ENCODE assay signal across 8 mouse cellular contexts in genomic region chr9:119156278-119157201, GRCm38 (mm10). TPM values are rescaled to one million over a fixed set of nuclear protein-coding genes. Genes with fewer than 3 reads are reported as not detected.
DNase-seq lines count a peak whose midpoint lies in the region; ATAC-seq and TF ChIP-seq lines count a peak whose summit lies in the region.

Acaa1b (minus strand) TSS chr9:119157093.

- peak; percentile 42; the same call in 1 of the 2 replicates for ATAC-seq in heart, embryonic 13.5 days (ENCODE audit: extremely low read depth, insufficient number of reproducible peaks, low FRiP score, low TSS enrichment)
- ATAC-seq in kidney, postnatal 0 days (replicated peaks; ENCODE audit: low FRiP score, low read depth) = peak; percentile 86
- ATAC-seq in liver, embryonic 12.5 days = peak; percentile 58

- peaks cover 73% of the 10 kb centered on the region for H3K27me3 ChIP-seq in C2C12 (ENCODE audit: control insufficient read depth, insufficient read depth, insufficient read length)
- H3K27me3 ChIP-seq in forebrain, embryonic 10.5 days (ENCODE audit: poor library complexity, severe bottlenecking) = peaks cover 40% of the 10 kb centered on the region
- peaks cover 57% of the 10 kb centered on the region for H3K27me3 ChIP-seq in heart, embryonic 13.5 days (replicated peaks)
- H3K27me3 ChIP-seq in kidney, postnatal 0 days (ENCODE audit: insufficient read depth, low read length) = no peaks in the 10 kb centered on the region
- H3K27me3 ChIP-seq in liver, embryonic 12.5 days (replicated peaks) = peaks cover 44% of the 10 kb centered on the region

- no peaks in the 10 kb centered on the region for H3K36me3 ChIP-seq in C2C12 (ENCODE audit: control insufficient read depth, insufficient read depth)
- H3K36me3 ChIP-seq in forebrain, embryonic 10.5 days (replicated peaks) = no peaks in the 10 kb centered on the region
- H3K36me3 ChIP-seq in heart, embryonic 13.5 days = no peaks in the 10 kb centered on the region
- no peaks in the 10 kb centered on the region for H3K36me3 ChIP-seq in kidney, postnatal 0 days (ENCODE audit: insufficient read depth, low read length)
- H3K36me3 ChIP-seq in liver, embryonic 12.5 days = no peaks in the 10 kb centered on the region

- DNase-seq in forebrain, embryonic 10.5 days (ENCODE audit: extremely low spot score, low spot score) = peak; percentile 76
- DNase-seq in kidney, postnatal 0 days (ENCODE audit: low spot score) = peak; percentile 96
- peak; percentile 80 for DNase-seq in neural tube, embryonic 10.5 days (ENCODE audit: extremely low spot score, low spot score)
- DNase-seq in telencephalon, adult 2 months (ENCODE audit: low read depth, low spot score) = peak; percentile 28

- no peaks in the 10 kb centered on the region for H3K79me3 ChIP-seq in C2C12 (ENCODE audit: low read depth)

- no peak within 1 kb of the TSS for H3K27ac ChIP-seq in brown adipose tissue, adult 24 weeks (replicated peaks; ENCODE audit: low read depth, low read length)
- peak within 1 kb of the TSS; percentile 53 for H3K27ac ChIP-seq in forebrain, embryonic 10.5 days
- no peak within 1 kb of the TSS for H3K27ac ChIP-seq in heart, embryonic 13.5 days (replicated peaks)
- peak within 1 kb of the TSS; percentile 54; the same call in 1 of the 2 replicates for H3K27ac ChIP-seq in kidney, postnatal 0 days
- H3K27ac ChIP-seq in liver, embryonic 12.5 days = no peak within 1 kb of the TSS

- TF ChIP-seq CTCF in C2C12 (IDR thresholded peaks at IDR 0.05; ENCODE audit: control insufficient read depth, insufficient read depth, insufficient read length) = peak; percentile 46
- TF ChIP-seq CTCF in kidney, postnatal 0 days (IDR thresholded peaks at IDR 0.05; ENCODE audit: low read depth) = peak; percentile 78

- peaks cover 9% of the 10 kb centered on the region for H3K4me1 ChIP-seq in brown adipose tissue, adult 24 weeks (ENCODE audit: control insufficient read depth, insufficient read depth, insufficient read length, low read length)
- peaks cover 10% of the 10 kb centered on the region for H3K4me1 ChIP-seq in forebrain, embryonic 10.5 days
- H3K4me1 ChIP-seq in heart, embryonic 13.5 days = no peaks in the 10 kb centered on the region
- H3K4me1 ChIP-seq in kidney, postnatal 0 days (replicated peaks; ENCODE audit: insufficient read depth, low read length) = no peaks in the 10 kb centered on the region
- peaks cover 5% of the 10 kb centered on the region; the same call in 1 of the 2 replicates for H3K4me1 ChIP-seq in liver, embryonic 12.5 days

- no peak within 1 kb of the TSS for H3ac ChIP-seq in C2C12 (ENCODE audit: control insufficient read depth, insufficient read length, low read depth)

- peak within 1 kb of the TSS; percentile 80 for H3K4me2 ChIP-seq in heart, embryonic 13.5 days
- peak within 1 kb of the TSS; percentile 71 for H3K4me2 ChIP-seq in kidney, postnatal 0 days (ENCODE audit: low read length)
- peak within 1 kb of the TSS; percentile 68 for H3K4me2 ChIP-seq in liver, embryonic 12.5 days

- no peaks in the 10 kb centered on the region for H3K9me3 ChIP-seq in forebrain, embryonic 10.5 days
- no peaks in the 10 kb centered on the region for H3K9me3 ChIP-seq in heart, embryonic 13.5 days
- H3K9me3 ChIP-seq in kidney, postnatal 0 days (replicated peaks; ENCODE audit: low read length) = no peaks in the 10 kb centered on the region
- no peaks in the 10 kb centered on the region for H3K9me3 ChIP-seq in liver, embryonic 12.5 days (replicated peaks)

- H3K9ac ChIP-seq in heart, embryonic 13.5 days = peak within 1 kb of the TSS; percentile 71
- H3K9ac ChIP-seq in kidney, postnatal 0 days (ENCODE audit: low read depth, low read length) = peak within 1 kb of the TSS; percentile 44; the same call in 1 of the 2 replicates
- no peak within 1 kb of the TSS for H3K9ac ChIP-seq in liver, embryonic 12.5 days

- H3K4me3 ChIP-seq in C2C12 (ENCODE audit: insufficient read depth, poor library complexity, severe bottlenecking) = no peak within 1 kb of the TSS
- H3K4me3 ChIP-seq in brown adipose tissue, adult 24 weeks (ENCODE audit: insufficient read depth, low read depth, low read length) = peak within 1 kb of the TSS; percentile 69
- H3K4me3 ChIP-seq in forebrain, embryonic 10.5 days = peak within 1 kb of the TSS; percentile 64
- H3K4me3 ChIP-seq in heart, embryonic 13.5 days = peak within 1 kb of the TSS; percentile 60
- peak within 1 kb of the TSS; percentile 41 for H3K4me3 ChIP-seq in kidney, postnatal 0 days (replicated peaks; ENCODE audit: low read depth, low read length)
- peak within 1 kb of the TSS; percentile 52 for H3K4me3 ChIP-seq in liver, embryonic 12.5 days

- H3K79me2 ChIP-seq in C2C12 (ENCODE audit: control insufficient read depth, insufficient read depth) = no peaks in the 10 kb centered on the region

- 1% methylated on average over 65 of the region's 65 CpGs for WGBS in forebrain, embryonic 10.5 days
- 1% methylated on average over 65 of the region's 65 CpGs for WGBS in heart, embryonic 13.5 days
- under 1% methylated on average over 60 of the region's 65 CpGs for WGBS in kidney, postnatal 0 days
- WGBS in liver, embryonic 12.5 days (ENCODE audit: insufficient replicate concordance) = 2% methylated on average over 65 of the region's 65 CpGs

TF ChIP-seq in C2C12, 6 proteins besides CTCF, POLR2A, EP300 and RAD21:
- TF ChIP-seq MYOD1 (IDR thresholded peaks at IDR 0.05; ENCODE audit: control insufficient read depth, insufficient read length, low read depth) (no peak), MAX (IDR thresholded peaks at IDR 0.05) (no peak), CEBPB (IDR thresholded peaks at IDR 0.05; ENCODE audit: low read depth) (no peak), USF1 (IDR thresholded peaks at IDR 0.05; ENCODE audit: low read depth) (no peak), FOSL1 (IDR thresholded peaks at IDR 0.05; ENCODE audit: insufficient read depth, low read length, poor library complexity, severe bottlenecking) (no peak), MYOG (IDR thresholded peaks at IDR 0.05; ENCODE audit: control insufficient read depth, extremely low read depth, insufficient read length) (no peak)

RNA-seq across cellular contexts. Expression of gene Acaa1b, which starts in this region (rescaled TPM):
- polyA plus RNA-seq in C2C12 (2012; fragmentation: generic; extraction: Trizol) = 0.96 TPM
- 25.2 and 31.9 TPM in 2 replicates for polyA plus RNA-seq in brown adipose tissue, adult 24 weeks (2012; ENCODE audit: insufficient read depth, insufficient read length, missing spikeins)
- 1.6 and 1.8 TPM in 2 replicates for polyA plus RNA-seq in forebrain, embryonic 10.5 days (2016; fragmentation: Nextera tagmentation; extraction: Ambion mirVana)
- polyA plus RNA-seq in heart, embryonic 13.5 days (2015; fragmentation: Nextera tagmentation; extraction: Ambion mirVana) = 0.47 TPM in 2 replicates
- 72.8 and 79.8 TPM in 2 replicates for polyA plus RNA-seq in kidney, postnatal 0 days (2015; fragmentation: Nextera tagmentation; extraction: Ambion mirVana)
- polyA plus RNA-seq in liver, embryonic 12.5 days (2016; fragmentation: Nextera tagmentation; extraction: Ambion mirVana) = 0.55 and 0.85 TPM in 2 replicates

Comparison
In these comparisons a context has a peak if more than half of its experiments do, and no peak if none do; other contexts are left out.
1. Peak in ATAC-seq, H3K4me3 ChIP-seq, H3K9ac ChIP-seq and H3K4me2 ChIP-seq in heart, embryonic 13.5 days; RNA of the gene not detected or under 1 TPM.
2. Peak in ATAC-seq, H3K4me3 ChIP-seq and H3K4me2 ChIP-seq in liver, embryonic 12.5 days; RNA of the gene not detected or under 1 TPM.
3. H3K27ac ChIP-seq: peak in forebrain, embryonic 10.5 days (single experiment) and kidney, postnatal 0 days (single experiment); none in brown adipose tissue, adult 24 weeks (single experiment), heart, embryonic 13.5 days (single experiment) and liver, embryonic 12.5 days (single experiment).
4. DNase-seq: peak in every context shown above with its lines; median percentile 96 in kidney, postnatal 0 days; 80 in neural tube, embryonic 10.5 days; 76 in forebrain, embryonic 10.5 days; 28 in telencephalon, adult 2 months.
5. Peak in every context shown above with its lines, with median percentiles within 50 percentile points of each other: ATAC-seq and H3K4me2 ChIP-seq.